Mouse (Mus musculus): Measurements from ENCODE around the gene Vsx1. TPM values are rescaled to one million over a fixed set of nuclear protein-coding genes. Genes with fewer than 3 reads are reported as not detected.

Vsx1 gene
- polyA plus RNA-seq, 1 experiment from 2014 or later, result not detected

Other genes starting within 250 kb of the Vsx1 start
- gene Zfp442, start 237.9 kb downstream of the Vsx1 start, polyA plus RNA-seq (2014; fragmentation: Nextera tagmentation; extraction: Ambion mirVana), result 8.9 and 9.0 TPM in 2 replicates
- gene Zfp345, start 204.3 kb downstream of the Vsx1 start, polyA plus RNA-seq (2014; fragmentation: Nextera tagmentation; extraction: Ambion mirVana), result 0.12 TPM in 1 of 2 replicates, not detected in the other
- 0.33 and 0.36 TPM in 2 replicates for gene Cst7, start 118.9 kb downstream of the Vsx1 start, polyA plus RNA-seq (2014; fragmentation: Nextera tagmentation; extraction: Ambion mirVana)
- 25.3 and 26.2 TPM in 2 replicates for gene Apmap, start 80.8 kb downstream of the Vsx1 start, polyA plus RNA-seq (2014; fragmentation: Nextera tagmentation; extraction: Ambion mirVana)
- 4.2 and 5.7 TPM in 2 replicates for gene Acss1, start 20.9 kb downstream of the Vsx1 start, polyA plus RNA-seq (2014; fragmentation: Nextera tagmentation; extraction: Ambion mirVana)
- gene Entpd6, start 59.7 kb upstream of the Vsx1 start, polyA plus RNA-seq (2014; fragmentation: Nextera tagmentation; extraction: Ambion mirVana), result 21.8 and 22.6 TPM in 2 replicates
- 39.4 and 48.9 TPM in 2 replicates for gene Pygb, start 97.4 kb upstream of the Vsx1 start, polyA plus RNA-seq (2014; fragmentation: Nextera tagmentation; extraction: Ambion mirVana)
- 50.1 and 55.5 TPM in 2 replicates for gene Abhd12, start 215.4 kb upstream of the Vsx1 start, polyA plus RNA-seq (2014; fragmentation: Nextera tagmentation; extraction: Ambion mirVana)
- gene Gins1, start 216.0 kb upstream of the Vsx1 start, polyA plus RNA-seq (2014; fragmentation: Nextera tagmentation; extraction: Ambion mirVana), result 78.2 and 83.8 TPM in 2 replicates

Data from limb, embryonic 11.5 days (tissue).